Mouse (Mus musculus) lung, postnatal 0 days (tissue): ENCODE results near the gene Sestd1.

Experiments
- CTCF ChIP-seq: IDR thresholded peaks from 2 replicates; pipeline ENCODE4 v1.5.1; 2016; ENCODE audit warnings: antibody characterized with exemption, mild to moderate bottlenecking
- EP300 ChIP-seq: IDR thresholded peaks from 2 replicates; pipeline ENCODE4 v1.6.1; 2016; ENCODE audit warnings: antibody characterized with exemption, mild to moderate bottlenecking, control low read depth

DNA sequence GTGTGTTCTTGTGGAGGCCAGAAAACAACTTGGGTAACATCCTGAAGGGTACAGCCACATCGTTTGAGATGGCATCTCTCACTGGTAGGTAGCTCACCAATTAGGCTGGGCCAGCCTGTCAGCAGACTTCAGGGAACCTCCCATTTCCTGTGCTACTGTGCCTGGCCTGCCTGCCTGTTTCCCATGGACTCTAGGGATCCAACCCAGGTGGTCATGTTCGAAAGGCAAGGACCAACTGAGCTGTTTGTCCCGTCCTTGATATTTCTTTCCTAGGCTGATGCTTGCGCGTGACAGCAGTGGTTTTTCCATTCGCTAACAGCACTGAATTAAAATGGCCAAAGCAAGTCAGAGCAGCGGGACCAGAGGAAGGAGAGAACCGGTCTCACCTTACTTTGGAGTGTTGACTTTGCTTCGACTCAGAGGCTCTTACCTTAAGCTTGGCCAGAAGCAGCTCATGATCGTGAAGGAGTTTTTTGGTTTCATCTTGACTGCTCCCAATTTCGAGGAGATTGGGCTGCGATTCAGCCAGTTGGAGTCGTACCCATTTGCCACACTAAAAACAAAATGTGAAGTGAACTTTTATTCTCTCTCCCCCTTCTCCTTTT is 112.2 kb downstream of the Sestd1 start:
- TF ChIP-seq CTCF (no peak), EP300 (no peak)
